Mouse (Mus musculus): ENCODE results near the gene Olfr141.

Olfr141 gene

DNA sequence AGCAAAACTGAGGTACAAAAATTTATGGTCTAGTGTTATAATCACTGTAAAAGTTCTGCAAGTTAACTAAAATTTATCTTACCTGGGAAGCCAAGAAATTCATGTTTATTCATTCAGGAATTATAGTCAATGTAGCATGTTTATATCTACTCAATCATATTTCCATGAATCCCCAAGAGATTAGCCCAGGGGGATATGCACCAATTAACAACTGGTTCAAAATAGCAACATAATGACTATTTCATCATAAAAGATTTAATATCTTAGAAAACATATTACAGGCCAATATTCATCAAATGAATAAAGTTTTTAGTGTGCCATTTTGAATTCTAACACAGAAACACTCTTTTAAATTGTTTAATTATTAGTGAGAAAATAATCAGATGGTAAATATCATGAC, at the start of gene Olfr141:
TSS of gene Olfr141 (minus strand) at position 101 of the 400 bp plus-strand sequence.
- no peak for DNase-seq (ENCODE audit: low spot score)

DNA sequence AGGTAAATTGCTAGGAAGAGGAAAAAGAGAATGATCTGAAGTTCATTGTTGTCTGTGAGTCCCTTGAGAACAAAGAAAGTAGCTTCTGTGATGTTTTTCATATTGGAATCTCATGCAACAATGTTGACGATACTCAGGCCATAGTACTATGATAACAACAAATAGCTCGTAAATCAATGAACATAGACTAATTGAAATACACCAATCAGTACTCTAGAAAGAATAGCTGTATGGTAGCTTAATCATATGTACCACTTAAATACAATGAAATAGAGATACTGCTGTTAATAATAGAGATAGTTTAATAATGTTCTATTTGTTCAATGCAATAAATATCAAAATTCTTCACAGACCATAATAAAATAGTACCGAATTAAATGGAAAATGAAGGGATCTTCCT, 41.8 kb upstream of the Olfr141 start, which contains the start of gene Olfr1095:
TSS of gene Olfr1095 (minus strand) at position 101 of the 400 bp plus-strand sequence.
- no peak for DNase-seq (ENCODE audit: low spot score)

GRCm38 (mm10) chr2:86824363-86824762, 14.5 kb upstream of the Olfr141 start, which contains the start of gene Olfr1094:
Gene Olfr1094, plus strand, starts transcription at chr2:86824663.
- no peak for DNase-seq (ENCODE audit: low spot score)

GRCm38 (mm10) chr2:86782179-86782578, 27.6 kb downstream of the Olfr141 start, which contains the start of gene Olfr1093:
Gene Olfr1093, plus strand, starts transcription at chr2:86782479.
- no peak for DNase-seq (ENCODE audit: low spot score)

DNA sequence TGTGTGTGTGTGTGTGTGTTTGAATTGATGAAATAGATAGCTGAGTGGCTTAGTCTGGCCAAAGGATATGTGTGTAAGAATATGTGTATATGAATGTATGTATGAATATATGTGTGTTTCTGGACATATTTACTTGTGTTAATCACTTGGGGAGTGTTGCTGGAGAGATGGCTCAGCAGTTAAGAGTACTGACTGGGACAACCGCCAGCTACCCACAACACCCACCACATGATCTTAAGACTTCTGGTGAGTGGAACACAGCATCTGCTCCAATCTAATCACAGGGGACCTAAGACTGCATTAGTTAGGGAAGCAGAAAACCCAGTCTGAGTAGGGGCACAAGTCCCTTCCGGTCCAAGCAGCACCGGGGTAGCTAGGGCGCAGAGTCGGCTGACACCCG, 48.8 kb downstream of the Olfr141 start:
- DNase-seq (ENCODE audit: low spot score): no peak

DNA sequence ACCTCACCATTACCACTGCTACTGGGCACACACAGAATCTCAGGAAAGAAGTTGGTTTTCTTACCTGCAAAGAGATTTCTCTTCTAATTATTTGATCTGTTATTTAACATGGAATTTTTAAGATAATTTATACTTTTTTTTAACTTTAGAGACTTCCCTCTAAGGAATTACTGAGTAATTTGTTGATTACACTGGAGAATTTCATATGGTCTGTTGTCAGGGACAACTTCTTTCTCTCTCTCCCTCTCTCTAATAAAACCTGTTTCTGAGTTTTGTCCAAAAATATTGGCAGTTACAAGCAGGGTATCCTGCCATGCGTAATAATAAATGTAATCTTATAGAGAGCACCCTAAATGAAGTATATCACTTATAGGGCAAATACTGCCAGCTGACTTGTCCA, 50.9 kb downstream of the Olfr141 start, which contains the start of gene Olfr1090:
TSS of gene Olfr1090 (minus strand) at position 101 of the 400 bp plus-strand sequence.
- no peak for DNase-seq (ENCODE audit: low spot score)
